Mouse (Mus musculus): ENCODE results near the gene Phox2b.

DNA sequence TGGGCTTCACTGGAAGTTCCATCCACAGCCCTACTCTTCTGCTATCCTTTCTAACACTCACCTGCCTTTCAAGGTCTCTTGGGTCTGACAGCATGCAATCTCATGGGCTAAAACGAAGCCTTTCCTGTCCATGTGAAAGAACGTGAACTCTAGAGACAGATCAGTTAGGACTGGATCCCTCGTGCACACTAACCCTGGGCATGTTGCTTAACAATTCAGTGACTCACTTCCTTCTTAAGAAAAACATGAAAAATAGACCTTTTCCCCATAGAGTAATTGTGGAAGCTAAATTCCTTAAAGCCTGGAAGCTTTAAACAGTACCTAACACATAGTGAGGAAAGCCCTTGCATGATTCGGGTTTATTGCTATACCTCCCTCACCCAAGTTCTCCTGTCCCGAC is 8.2 kb downstream of the Phox2b start:
- TF ChIP-seq CTCF (IDR thresholded peaks at IDR 0.05; ENCODE audit: low read depth) (no peak), EP300 (optimal IDR thresholded peaks at IDR 0.05) (no peak)

Data from stomach, postnatal 0 days (tissue).